Mouse (Mus musculus) embryonic facial prominence, embryonic 13.5 days (tissue): ENCODE measurements around the gene Nudt13. TPM values are rescaled to one million over a fixed set of nuclear protein-coding genes. Genes with fewer than 3 reads are reported as not detected.
"Not testable (repeated sequence)": the region's sequence is repeated elsewhere in the genome, so short reads cannot be mapped to it uniquely, and the experiment has no call there.

Experiments
- ATAC-seq: fragments of 200-750 bp; cut with Nextera tagmentation; 2 replicates; pipeline ENCODE4 v1.8.0; 2017; ENCODE audit warnings: low read depth; ENCODE audit not compliant: insufficient number of reproducible peaks, insufficient read depth, low FRiP score, low TSS enrichment
- H3K27ac ChIP-seq: fragments of 300-500 bp; sonication (generic); 2 replicates; pipeline ENCODE4 v1.5.1; 2015; ENCODE audit warnings: moderate library complexity, mild to moderate bottlenecking, inconsistent platforms
- H3K27me3 ChIP-seq: fragments of 300-500 bp; sonication (generic); 2 replicates; pipeline ENCODE4 v1.6.1; 2015; ENCODE audit warnings: mild to moderate bottlenecking, inconsistent platforms
- H3K36me3 ChIP-seq: fragments of 300-500 bp; sonication (generic); 2 replicates; pipeline ENCODE4 v1.6.1; 2015; ENCODE audit warnings: mild to moderate bottlenecking, inconsistent platforms
- H3K4me1 ChIP-seq: fragments of 300-500 bp; sonication (generic); 2 replicates; pipeline ENCODE4 v1.6.1; 2015; ENCODE audit warnings: inconsistent platforms
- H3K4me2 ChIP-seq: fragments of 300-500 bp; sonication (generic); 2 replicates; pipeline ENCODE4 v1.6.1; 2015; ENCODE audit warnings: moderate library complexity, mild to moderate bottlenecking, inconsistent platforms
- H3K4me3 ChIP-seq: fragments of 300-500 bp; sonication (generic); 2 replicates; pipeline ENCODE4 v1.5.1; 2015; ENCODE audit warnings: mild to moderate bottlenecking, inconsistent platforms
- H3K9ac ChIP-seq: fragments of 300-500 bp; sonication (generic); 2 replicates; pipeline ENCODE4 v1.6.1; 2015; ENCODE audit warnings: mild to moderate bottlenecking, inconsistent platforms
- H3K9me3 ChIP-seq: fragments of 300-500 bp; sonication (generic); 2 replicates; pipeline ENCODE4 v1.6.1; 2016; ENCODE audit warnings: inconsistent platforms
- whole genome bisulfite sequencing: fragments of 180-500 bp; shearing (Covaris S2); methylation state at CpG from one replicate; pipeline ENCODE4 v1.1.7; 2015; ENCODE audit warnings: mixed read lengths; 5-methylcytosine and 5-hydroxymethylcytosine counted together
- polyA plus RNA-seq: library from polyadenylated mRNA; unstranded; fragments of >200 nt; fragmentation: Nextera tagmentation; extraction: Ambion mirVana; gene quantifications from 2 replicates; pipeline ENCODE4 v1.2.1, GENCODE M21; 2015

Gene Nudt13
- polyA plus RNA-seq, 1 experiment from 2014 or later = 21.4 TPM

DNA sequence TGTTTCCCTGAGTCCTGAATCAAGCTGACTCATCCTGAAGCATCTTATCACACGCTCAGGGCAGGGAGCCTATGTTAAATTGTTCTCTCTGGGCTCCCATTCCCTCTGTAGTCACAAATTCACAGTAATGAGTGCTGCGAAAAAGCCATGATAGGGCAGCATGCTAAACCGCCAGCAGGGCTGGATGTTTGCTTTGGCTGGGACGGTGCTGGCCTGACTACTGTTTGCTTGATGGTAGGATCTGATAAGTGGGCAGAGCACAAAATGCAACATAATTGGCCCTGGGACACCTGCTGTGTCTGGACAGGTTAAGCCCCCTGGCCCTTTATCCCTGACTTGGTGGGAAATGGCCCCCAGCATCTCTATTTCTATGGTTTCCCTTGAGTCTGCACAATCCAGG, 3.1 kb upstream of the Nudt13 start:
- Histone ChIP-seq H3K4me2 (no peak overlapping the region), H3K4me3 (no peak overlapping the region), H3K27me3 (no peaks in the 10 kb centered on the region), H3K4me1 (peaks cover 6% of the 10 kb centered on the region), H3K9me3 (no peaks in the 10 kb centered on the region), H3K9ac (no peak overlapping the region; the same call in 1 of the 2 replicates), H3K36me3 (no peaks in the 10 kb centered on the region), H3K27ac (no peak overlapping the region)
- WGBS = 61% methylated on average over 4 of the region's 4 CpGs
- ATAC-seq = no peak

DNA sequence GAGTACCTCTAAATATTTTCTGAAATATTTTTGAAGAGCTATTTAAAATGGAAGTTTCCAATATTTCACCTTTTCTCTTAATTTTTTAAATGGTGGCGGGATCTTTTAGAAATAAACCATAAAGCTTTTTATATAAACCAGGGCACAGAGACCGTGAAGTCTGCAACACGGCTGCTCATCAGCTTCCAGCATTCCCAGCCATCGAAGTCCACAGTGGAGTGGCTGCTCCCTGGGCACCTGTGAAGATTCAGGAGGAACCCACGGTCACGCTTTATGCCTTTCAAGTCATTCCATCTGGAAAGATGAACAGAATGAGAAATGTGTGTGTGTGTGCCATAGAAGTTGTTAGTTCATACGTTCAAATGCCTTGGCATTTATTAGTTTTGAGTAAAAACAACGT, 450 bp downstream of the Nudt13 start:
- H3K4me2 ChIP-seq = peak overlapping the region; percentile 70
- peaks cover 6% of the 10 kb centered on the region for H3K4me1 ChIP-seq
- no peaks in the 10 kb centered on the region for H3K36me3 ChIP-seq
- H3K27ac ChIP-seq = no peak overlapping the region
- ATAC-seq = no peak
- WGBS = 38% methylated on average over 8 of the region's 8 CpGs
- peak overlapping the region; percentile 68 for H3K9ac ChIP-seq
- H3K9me3 ChIP-seq = no peaks in the 10 kb centered on the region
- H3K4me3 ChIP-seq = peak overlapping the region; percentile 59
- H3K27me3 ChIP-seq = no peaks in the 10 kb centered on the region

DNA sequence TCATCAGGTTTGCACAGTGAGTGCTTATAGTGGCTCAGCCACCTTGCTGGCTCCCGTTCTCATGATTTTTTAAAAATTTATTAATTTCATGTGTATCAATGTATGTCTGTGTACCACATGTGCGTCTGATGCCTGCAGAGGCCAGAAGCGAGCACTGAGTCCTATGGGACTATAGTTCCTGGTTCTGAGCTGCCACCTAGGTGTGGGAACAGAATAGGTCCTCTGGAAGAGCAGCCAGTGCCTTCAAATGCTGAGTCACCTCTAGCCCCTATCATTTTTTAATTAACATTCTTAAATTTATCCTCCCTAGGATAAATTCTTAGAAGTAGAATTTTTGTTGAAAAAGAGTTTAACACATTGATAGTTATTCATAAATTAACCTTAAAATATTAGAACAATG, 3.1 kb downstream of the Nudt13 start:
- H3K27ac ChIP-seq = no peak overlapping the region
- peaks cover 6% of the 10 kb centered on the region for H3K4me1 ChIP-seq
- no peak for ATAC-seq
- whole genome bisulfite sequencing = 63% methylated on average over 3 of the region's 3 CpGs
- H3K4me3 ChIP-seq = no peak overlapping the region
- no peak overlapping the region for H3K4me2 ChIP-seq
- H3K9me3 ChIP-seq = no peaks in the 10 kb centered on the region
- H3K27me3 ChIP-seq = no peaks in the 10 kb centered on the region
- no peaks in the 10 kb centered on the region for H3K36me3 ChIP-seq
- H3K9ac ChIP-seq = no peak overlapping the region

DNA sequence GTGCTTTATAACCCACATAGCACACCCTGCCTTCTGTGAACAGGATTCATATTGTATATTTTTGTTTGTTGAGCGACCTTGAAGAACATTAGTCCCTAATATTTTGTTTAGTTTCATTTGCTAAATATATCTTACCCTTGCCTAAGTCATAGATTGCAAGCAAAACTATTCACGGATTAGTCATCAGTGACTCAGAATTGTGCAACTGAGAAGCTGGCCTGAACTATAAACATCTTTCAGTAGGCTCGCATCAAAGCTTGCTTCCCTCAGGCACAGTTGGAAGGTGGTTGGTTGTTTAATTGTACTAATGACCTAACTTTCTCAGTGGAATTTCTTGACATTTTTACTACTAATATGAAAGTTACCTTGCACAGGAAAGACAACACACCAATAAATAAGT, 3.6 kb downstream of the Nudt13 start:
- 81% methylated on average over 3 of the region's 3 CpGs for WGBS
- Histone ChIP-seq H3K9ac (no peak overlapping the region), H3K36me3 (no peaks in the 10 kb centered on the region), H3K4me2 (no peak overlapping the region), H3K4me3 (no peak overlapping the region), H3K4me1 (peaks cover 6% of the 10 kb centered on the region), H3K27ac (no peak overlapping the region), H3K27me3 (no peaks in the 10 kb centered on the region), H3K9me3 (no peaks in the 10 kb centered on the region)
- ATAC-seq = no peak

DNA sequence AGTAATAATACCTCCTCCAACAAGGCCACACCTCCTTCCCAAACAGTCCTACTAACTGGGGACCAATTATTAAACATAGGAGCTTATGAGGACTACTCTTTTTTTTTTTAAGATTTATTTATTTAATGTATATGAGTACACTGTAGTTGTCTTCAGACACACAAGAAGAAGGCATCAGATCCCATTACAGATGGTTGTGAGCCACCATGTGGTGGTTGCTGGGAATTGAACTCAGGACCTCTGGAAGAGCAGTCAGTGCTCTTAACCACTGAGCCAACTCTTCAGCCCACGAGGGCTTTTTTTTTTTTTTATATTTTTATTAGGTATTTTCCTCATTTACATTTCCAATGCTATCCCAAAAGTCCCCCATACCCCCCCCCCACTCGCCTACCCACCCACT, 10.6 kb downstream of the Nudt13 start:
- H3K9ac ChIP-seq, H3K4me3 ChIP-seq, H3K9me3 ChIP-seq, H3K27me3 ChIP-seq, H3K27ac ChIP-seq, H3K4me1 ChIP-seq, H3K4me2 ChIP-seq, ATAC-seq: not testable (repeated sequence)
- 58% methylated on average over 2 of the region's 2 CpGs for WGBS
- peaks cover 28% of the 10 kb centered on the region for H3K36me3 ChIP-seq

DNA sequence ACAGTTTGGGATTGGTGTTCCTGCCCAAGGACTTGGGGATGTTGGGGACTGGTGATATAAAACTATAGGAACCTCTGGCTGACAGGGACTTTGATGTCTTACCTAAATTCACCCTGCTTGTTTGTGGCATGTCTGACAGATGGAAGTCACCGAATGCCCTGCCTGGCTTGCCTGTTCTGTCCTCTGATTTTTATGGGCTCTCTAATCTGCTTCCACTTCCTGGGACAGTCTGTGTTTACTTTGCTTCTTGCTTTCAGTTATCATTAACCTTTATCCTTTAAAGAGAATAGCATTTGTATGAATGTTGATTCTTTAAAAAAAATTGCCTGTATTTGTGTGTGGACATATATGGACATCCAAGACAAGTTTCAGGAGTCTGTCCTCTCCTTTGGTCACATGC, 20.6 kb downstream of the Nudt13 start:
- H3K27ac ChIP-seq = no peak overlapping the region
- peaks cover 36% of the 10 kb centered on the region for H3K36me3 ChIP-seq
- no peak overlapping the region for H3K4me3 ChIP-seq
- H3K4me1 ChIP-seq = no peaks in the 10 kb centered on the region
- WGBS = 85% methylated on average over 1 of the region's 1 CpGs
- H3K27me3 ChIP-seq = no peaks in the 10 kb centered on the region
- H3K9me3 ChIP-seq = no peaks in the 10 kb centered on the region
- H3K9ac ChIP-seq = no peak overlapping the region
- ATAC-seq = no peak
- H3K4me2 ChIP-seq = no peak overlapping the region

DNA sequence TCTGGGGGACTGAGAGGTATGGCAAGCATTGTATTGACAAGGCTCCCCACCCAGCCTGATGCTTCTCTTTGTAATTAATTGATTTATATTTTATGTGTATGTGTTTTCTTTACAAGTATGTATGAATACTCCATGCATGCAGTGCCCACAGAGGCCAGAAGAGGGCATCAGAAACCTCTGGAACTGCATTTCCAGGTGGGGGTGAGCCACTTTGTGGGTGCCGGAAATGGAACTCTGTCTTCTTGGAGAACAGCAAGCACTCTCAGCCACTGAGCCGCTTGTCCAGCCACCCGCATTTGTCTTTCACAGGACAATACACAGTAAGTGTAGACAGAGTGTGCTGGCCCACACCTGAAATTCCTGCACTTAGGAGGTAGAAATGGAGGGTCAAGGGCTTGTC, 24.9 kb downstream of the Nudt13 start:
- no peaks in the 10 kb centered on the region for H3K27me3 ChIP-seq
- H3K27ac ChIP-seq = no peak overlapping the region
- 79% methylated on average over 3 of the region's 3 CpGs for WGBS
- H3K4me1 ChIP-seq = no peaks in the 10 kb centered on the region
- H3K4me3 ChIP-seq = no peak overlapping the region
- H3K36me3 ChIP-seq = peaks cover 67% of the 10 kb centered on the region
- no peak overlapping the region for H3K4me2 ChIP-seq
- no peaks in the 10 kb centered on the region for H3K9me3 ChIP-seq
- ATAC-seq = no peak
- H3K9ac ChIP-seq = no peak overlapping the region

DNA sequence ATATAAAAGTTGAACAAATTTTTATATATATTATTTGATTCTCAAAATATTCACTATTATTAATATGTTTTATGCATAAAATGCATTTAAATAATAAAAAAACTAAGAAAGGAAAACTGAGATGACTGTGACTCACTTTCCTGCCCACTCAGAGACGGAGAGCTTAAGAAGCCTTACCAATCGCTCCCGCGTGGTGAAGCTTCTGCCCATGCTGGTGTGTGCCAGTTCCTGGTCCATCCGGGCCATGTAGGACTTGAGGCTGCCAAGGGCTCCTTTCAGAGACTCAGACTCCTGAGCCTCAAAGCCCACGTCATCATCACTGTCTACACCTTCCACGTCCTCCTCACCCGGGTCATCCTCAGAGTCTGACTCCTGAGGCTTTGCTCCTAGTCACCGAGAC, 29.7 kb downstream of the Nudt13 start:
- no peak for ATAC-seq
- WGBS = 94% methylated on average over 9 of the region's 9 CpGs

DNA sequence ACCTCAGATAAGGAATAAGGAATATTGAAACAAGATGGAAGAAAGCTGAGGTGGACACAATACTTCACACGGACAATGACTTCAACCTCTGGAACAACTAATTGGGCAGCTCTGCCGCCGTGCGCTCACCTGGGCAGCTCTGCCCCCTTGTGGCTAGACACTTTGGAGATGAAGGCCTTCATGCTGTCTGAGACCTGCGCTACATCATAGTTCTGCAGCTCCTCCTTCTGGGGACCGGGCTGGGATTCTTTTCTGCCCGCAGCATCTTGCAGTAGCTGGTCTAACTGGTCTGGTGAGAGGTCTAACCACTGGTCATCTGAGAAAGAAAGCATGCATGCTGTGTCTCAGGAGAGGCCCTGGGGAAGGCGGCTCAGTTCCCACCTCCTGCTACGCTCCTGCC, 34.0 kb downstream of the Nudt13 start:
- Histone ChIP-seq H3K36me3 (peaks cover 86% of the 10 kb centered on the region), H3K9me3 (no peaks in the 10 kb centered on the region), H3K4me1 (no peaks in the 10 kb centered on the region), H3K4me3 (no peak overlapping the region), H3K9ac (no peak overlapping the region), H3K27me3 (no peaks in the 10 kb centered on the region), H3K27ac (no peak overlapping the region), H3K4me2 (no peak overlapping the region)
- ATAC-seq = no peak
- WGBS = 66% methylated on average over 9 of the region's 9 CpGs

More for the DNA sequence above, 29.7 kb downstream of the Nudt13 start:
- Histone ChIP-seq H3K27me3 (no peaks in the 10 kb centered on the region), H3K27ac (no peak overlapping the region), H3K4me1 (no peaks in the 10 kb centered on the region), H3K36me3 (peaks cover 92% of the 10 kb centered on the region), H3K9ac (no peak overlapping the region), H3K4me3 (no peak overlapping the region), H3K9me3 (no peaks in the 10 kb centered on the region), H3K4me2 (no peak overlapping the region)

DNA sequence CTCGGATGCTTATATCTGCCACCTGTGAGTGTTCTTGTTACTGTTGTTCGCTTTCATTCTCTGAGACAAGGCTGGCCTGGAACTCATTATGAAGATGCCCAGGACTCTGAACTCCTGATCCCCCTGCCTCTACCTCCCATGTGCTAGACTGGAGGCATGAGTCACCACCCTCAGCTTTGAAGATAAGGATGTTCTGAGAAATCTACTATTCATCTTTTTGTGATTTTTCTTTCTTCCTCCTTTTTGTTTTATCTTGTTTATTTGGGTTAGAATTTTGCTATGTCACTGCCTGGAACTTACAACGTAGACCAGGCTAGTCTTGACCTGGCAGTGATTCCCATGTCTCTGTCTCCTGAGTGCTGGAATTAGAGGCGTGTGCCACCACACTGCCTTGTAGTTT, 36.8 kb downstream of the Nudt13 start:
- Histone ChIP-seq H3K4me3 (no peak overlapping the region), H3K9me3 (no peaks in the 10 kb centered on the region), H3K4me2 (no peak overlapping the region), H3K4me1 (no peaks in the 10 kb centered on the region), H3K27ac (no peak overlapping the region), H3K36me3 (peaks cover 88% of the 10 kb centered on the region), H3K27me3 (no peaks in the 10 kb centered on the region), H3K9ac (no peak overlapping the region)
- WGBS = 84% methylated on average over 4 of the region's 4 CpGs
- ATAC-seq = no peak

DNA sequence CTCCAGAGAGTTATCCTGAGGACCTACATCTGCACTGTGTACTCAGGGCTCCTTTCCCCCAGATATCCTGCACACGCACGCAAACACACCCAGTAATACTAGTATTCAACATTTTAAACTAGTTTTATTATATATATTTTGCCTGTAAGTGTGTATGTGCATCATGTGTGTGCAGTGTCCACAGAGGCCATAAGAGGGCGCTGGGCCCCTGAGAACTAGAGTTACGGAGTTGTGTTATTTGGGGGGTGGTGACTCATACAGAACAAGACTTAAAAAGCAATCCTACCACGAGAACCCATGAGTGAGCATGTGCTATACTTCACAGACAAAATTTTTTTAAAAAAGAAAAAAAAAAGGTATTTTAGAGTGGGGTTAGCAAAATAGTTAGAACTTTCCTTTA, 44.9 kb downstream of the Nudt13 start:
- H3K9me3 ChIP-seq = no peaks in the 10 kb centered on the region
- no peak overlapping the region for H3K27ac ChIP-seq
- peaks cover 72% of the 10 kb centered on the region for H3K36me3 ChIP-seq
- no peak overlapping the region for H3K4me2 ChIP-seq
- no peaks in the 10 kb centered on the region for H3K27me3 ChIP-seq
- WGBS = 95% methylated on average over 5 of the region's 5 CpGs
- no peak overlapping the region for H3K4me3 ChIP-seq
- H3K4me1 ChIP-seq = no peaks in the 10 kb centered on the region
- no peak for ATAC-seq
- H3K9ac ChIP-seq = no peak overlapping the region

DNA sequence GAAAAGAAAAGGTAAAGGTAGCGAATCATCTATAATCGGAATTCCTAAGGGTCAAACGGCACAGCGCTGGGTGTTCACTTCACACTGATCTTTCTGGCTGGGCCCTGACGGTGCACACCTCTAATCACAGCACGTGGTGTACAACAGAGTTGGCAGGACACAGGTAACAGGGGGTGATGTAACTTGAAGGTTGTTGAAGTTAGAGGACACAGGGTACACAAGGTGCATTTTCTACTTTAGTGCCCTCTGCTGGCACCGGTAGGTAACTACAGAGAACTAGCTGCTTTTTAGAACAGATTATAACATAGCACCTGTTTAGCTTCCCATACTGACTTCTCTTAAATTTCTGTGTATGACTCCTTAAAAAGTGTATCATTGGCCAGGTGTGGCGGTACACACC, 45.7 kb downstream of the Nudt13 start:
- Histone ChIP-seq H3K4me1 (no peaks in the 10 kb centered on the region), H3K36me3 (peaks cover 71% of the 10 kb centered on the region)
- 82% methylated on average over 8 of the region's 8 CpGs for WGBS

DNA sequence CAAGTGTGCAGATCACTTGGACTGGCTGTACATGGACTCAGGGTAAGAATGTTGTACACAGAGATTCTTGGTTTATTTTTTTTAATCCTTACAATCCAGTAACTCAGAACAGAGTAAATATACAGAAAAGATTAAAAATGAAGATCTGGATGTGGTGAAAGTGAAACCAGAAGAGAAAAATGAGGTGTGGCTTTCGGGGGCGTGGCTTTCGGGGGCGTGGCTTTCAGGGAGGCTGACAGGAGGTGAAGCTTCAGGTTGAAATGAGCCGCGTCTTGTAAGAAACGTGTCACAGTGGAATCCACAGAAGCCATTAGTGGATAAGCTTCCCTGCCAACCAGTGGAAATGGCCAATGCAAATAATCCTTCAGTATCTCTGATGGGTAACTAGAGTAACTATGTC, 46.4 kb downstream of the Nudt13 start:
- no peaks in the 10 kb centered on the region for H3K4me1 ChIP-seq
- no peak overlapping the region for H3K4me2 ChIP-seq
- no peaks in the 10 kb centered on the region for H3K27me3 ChIP-seq
- H3K36me3 ChIP-seq = peaks cover 71% of the 10 kb centered on the region
- H3K4me3 ChIP-seq = no peak overlapping the region
- no peak overlapping the region for H3K27ac ChIP-seq
- H3K9ac ChIP-seq = no peak overlapping the region
- no peak for ATAC-seq
- WGBS = 79% methylated on average over 7 of the region's 7 CpGs
- H3K9me3 ChIP-seq = no peaks in the 10 kb centered on the region

More for the DNA sequence above, 45.7 kb downstream of the Nudt13 start:
- ATAC-seq = no peak
- H3K27me3 ChIP-seq = no peaks in the 10 kb centered on the region
- H3K9me3 ChIP-seq = no peaks in the 10 kb centered on the region
- no peak overlapping the region for H3K4me3 ChIP-seq
- H3K4me2 ChIP-seq = no peak overlapping the region
- H3K9ac ChIP-seq = no peak overlapping the region
- H3K27ac ChIP-seq = no peak overlapping the region
